Mouse (Mus musculus): ENCODE results near the gene Zmynd11. TPM values are rescaled to one million over a fixed set of nuclear protein-coding genes. Genes with fewer than 3 reads are reported as not detected.

Gene Zmynd11
- total RNA-seq, 4 experiments from 2014 or later, result 230 to 248 (median 241) TPM

- DNase-seq (ENCODE audit: low spot score in 2 of 2), result no peak
Observed at GRCm38 (mm10) chr13:9656613-9657012, 108.5 kb downstream of the Zmynd11 start.

- no peak for DNase-seq (ENCODE audit: low spot score in 2 of 2)
Observed at GRCm38 (mm10) chr13:9653018-9653417, 112.1 kb downstream of the Zmynd11 start.

- DNase-seq (ENCODE audit: low spot score in 2 of 2), result no peak
Observed at GRCm38 (mm10) chr13:9650580-9650979, 114.5 kb downstream of the Zmynd11 start.

GRCm38 (mm10) chr13:9649894-9650293 is 115.2 kb downstream of the Zmynd11 start:
- DNase-seq (ENCODE audit: low spot score in 2 of 2), result no peak

GRCm38 (mm10) chr13:9648716-9649115 is 116.4 kb downstream of the Zmynd11 start:
- no peak for DNase-seq (ENCODE audit: low spot score in 2 of 2)

- DNase-seq (ENCODE audit: low spot score in 2 of 2), result no peak
Observed at GRCm38 (mm10) chr13:9637949-9638348, 127.2 kb downstream of the Zmynd11 start.

GRCm38 (mm10) chr13:9636505-9636904 is 128.6 kb downstream of the Zmynd11 start:
- DNase-seq (ENCODE audit: low spot score in 2 of 2), result no peak

- no peak for DNase-seq (ENCODE audit: low spot score in 2 of 2)
Observed at GRCm38 (mm10) chr13:9635951-9636350, 129.2 kb downstream of the Zmynd11 start.
